Mouse (Mus musculus): ENCODE results near the gene Babam2.
"Not testable (repeated sequence)": the region's sequence is repeated elsewhere in the genome, so short reads cannot be mapped to it uniquely, and the experiment has no call there.

Gene Babam2

GRCm38 (mm10) chr5:31829588-31829987, 132.1 kb downstream of the Babam2 start:
- no peak for DNase-seq (ENCODE audit: low spot score)

GRCm38 (mm10) chr5:31831587-31831986, 134.1 kb downstream of the Babam2 start:
- DNase-seq (ENCODE audit: low spot score), result no peak

GRCm38 (mm10) chr5:31835691-31836090, 138.2 kb downstream of the Babam2 start:
- no peak for DNase-seq (ENCODE audit: low spot score)

- DNase-seq (ENCODE audit: low spot score), result no peak
Measured at GRCm38 (mm10) chr5:31839973-31840372, 142.5 kb downstream of the Babam2 start.

GRCm38 (mm10) chr5:31840406-31840805, 142.9 kb downstream of the Babam2 start:
- DNase-seq (ENCODE audit: low spot score), result no peak

- DNase-seq (ENCODE audit: low spot score), result no peak
Measured at GRCm38 (mm10) chr5:31844856-31845255, 147.4 kb downstream of the Babam2 start.

GRCm38 (mm10) chr5:31846971-31847370, 149.5 kb downstream of the Babam2 start:
- no peak for DNase-seq (ENCODE audit: low spot score)

GRCm38 (mm10) chr5:31848995-31849394, 151.5 kb downstream of the Babam2 start:
- no peak for DNase-seq (ENCODE audit: low spot score)

GRCm38 (mm10) chr5:31852786-31853185, 155.3 kb downstream of the Babam2 start:
- DNase-seq (ENCODE audit: low spot score), result no peak

GRCm38 (mm10) chr5:31853831-31854230, 156.3 kb downstream of the Babam2 start:
- no peak for DNase-seq (ENCODE audit: low spot score)

GRCm38 (mm10) chr5:31858877-31859276, 161.4 kb downstream of the Babam2 start:
- not testable (repeated sequence) for DNase-seq (ENCODE audit: low spot score)

- DNase-seq (ENCODE audit: low spot score), result no peak
Measured at GRCm38 (mm10) chr5:31860426-31860825, 162.9 kb downstream of the Babam2 start.

- DNase-seq (ENCODE audit: low spot score), result no peak
Measured at GRCm38 (mm10) chr5:31860831-31861624, 163.5 kb downstream of the Babam2 start.

GRCm38 (mm10) chr5:31862753-31863468, 165.4 kb downstream of the Babam2 start:
- no peak for DNase-seq (ENCODE audit: low spot score)

- no peak for DNase-seq (ENCODE audit: low spot score)
Measured at GRCm38 (mm10) chr5:31864095-31864494, 166.6 kb downstream of the Babam2 start.

GRCm38 (mm10) chr5:31866071-31866470, 168.6 kb downstream of the Babam2 start:
- no peak for DNase-seq (ENCODE audit: low spot score)

GRCm38 (mm10) chr5:31870856-31871520, 173.5 kb downstream of the Babam2 start:
- DNase-seq (ENCODE audit: low spot score), result no peak

GRCm38 (mm10) chr5:31873328-31873727, 175.8 kb downstream of the Babam2 start:
- no peak for DNase-seq (ENCODE audit: low spot score)

- no peak for DNase-seq (ENCODE audit: low spot score)
Measured at GRCm38 (mm10) chr5:31874543-31874942, 177.1 kb downstream of the Babam2 start.

- no peak for DNase-seq (ENCODE audit: low spot score)
Measured at GRCm38 (mm10) chr5:31875443-31875842, 178.0 kb downstream of the Babam2 start.

- no peak for DNase-seq (ENCODE audit: low spot score)
Measured at GRCm38 (mm10) chr5:31876216-31876974, 178.9 kb downstream of the Babam2 start.

- no peak for DNase-seq (ENCODE audit: low spot score)
Measured at GRCm38 (mm10) chr5:31880457-31880856, 183.0 kb downstream of the Babam2 start.

All from c-Kit-positive CD71-positive TER-119-positive erythroid progenitor cells, embryonic 14.5 days (primary cell).